Mouse (Mus musculus): ENCODE results near the gene Dcaf4. TPM values are rescaled to one million over a fixed set of nuclear protein-coding genes. Genes with fewer than 3 reads are reported as not detected.

Gene Dcaf4
- polyA plus RNA-seq, 1 experiment: 9.3 TPM

DNA sequence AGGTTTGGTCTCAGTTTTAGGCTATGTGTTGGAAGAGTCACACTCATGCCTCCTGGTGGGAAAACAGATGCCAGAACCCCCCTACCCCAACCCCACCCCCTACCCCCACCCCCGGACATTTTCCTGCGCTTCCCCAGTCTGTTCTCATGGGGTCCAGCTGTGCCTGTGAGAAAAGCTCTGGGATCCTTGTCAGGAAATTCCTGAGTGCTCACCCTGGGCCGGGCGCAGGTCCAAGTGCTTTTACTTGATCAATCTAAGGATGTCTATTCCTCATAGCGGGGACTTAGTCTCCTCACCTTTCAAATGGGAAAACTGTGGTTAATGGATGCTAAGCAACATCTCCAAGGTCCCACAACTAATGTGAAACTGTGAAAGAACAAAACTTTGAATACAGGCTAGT is 7.1 kb upstream of the Dcaf4 start:
- Histone ChIP-seq H3K4me3 (ENCODE audit: low read depth, low read length) (no peak overlapping the region), H3K36me3 (ENCODE audit: control insufficient read depth, insufficient read depth, low read length) (no peaks in the 10 kb centered on the region), H3K27ac (ENCODE audit: insufficient read depth, low read depth, low read length) (no peak overlapping the region), H3K4me1 (ENCODE audit: control insufficient read depth, insufficient read depth, insufficient read length, low read length) (peaks cover 10% of the 10 kb centered on the region; the same call in 1 of the 2 replicates), H3K27me3 (ENCODE audit: control insufficient read depth, insufficient read depth, low read length) (no peaks in the 10 kb centered on the region)
- TF ChIP-seq POLR2A (IDR thresholded peaks at IDR 0.05; ENCODE audit: low read depth, low read length) (no peak), CTCF (IDR thresholded peaks at IDR 0.05; ENCODE audit: extremely low read depth, insufficient read length, insufficient replicate concordance, low read depth, low read length) (no peak)
- 35% methylated on average over 5 of the region's 5 CpGs for WGBS

- no peaks in the 10 kb centered on the region for H3K36me3 ChIP-seq (ENCODE audit: control insufficient read depth, insufficient read depth, low read length)
- no peak overlapping the region for H3K27ac ChIP-seq (ENCODE audit: insufficient read depth, low read depth, low read length)
- peaks cover 10% of the 10 kb centered on the region; the same call in 1 of the 2 replicates for H3K4me1 ChIP-seq (ENCODE audit: control insufficient read depth, insufficient read depth, insufficient read length, low read length)
- no peaks in the 10 kb centered on the region for H3K27me3 ChIP-seq (ENCODE audit: control insufficient read depth, insufficient read depth, low read length)
- TF ChIP-seq POLR2A (IDR thresholded peaks at IDR 0.05; ENCODE audit: low read depth, low read length) (no peak), CTCF (IDR thresholded peaks at IDR 0.05; ENCODE audit: extremely low read depth, insufficient read length, insufficient replicate concordance, low read depth, low read length) (no peak)
- whole genome bisulfite sequencing: 61% methylated on average over 4 of the region's 4 CpGs
- H3K4me3 ChIP-seq (ENCODE audit: low read depth, low read length): no peak overlapping the region
Observed at GRCm38 (mm10) chr12:83514216-83514615, 6.0 kb upstream of the Dcaf4 start.

DNA sequence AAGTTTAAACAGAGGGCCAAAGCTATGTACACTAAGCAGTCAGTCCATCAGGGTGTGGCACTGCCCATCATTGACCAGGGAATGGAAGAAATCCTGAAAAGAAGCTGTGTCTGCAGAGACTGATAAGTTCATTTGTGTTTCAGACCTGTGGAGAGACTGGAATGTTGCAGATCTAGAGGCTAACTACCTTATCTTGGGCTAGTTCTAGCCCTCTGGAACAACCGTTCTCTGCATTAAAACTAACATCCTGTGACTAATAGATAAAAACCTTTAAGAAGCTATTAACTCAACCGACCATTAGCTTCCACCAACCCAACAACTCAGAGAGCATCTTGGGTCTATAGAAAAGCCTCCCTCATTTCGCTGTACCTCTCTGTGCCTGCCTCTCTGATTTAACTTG is 2.7 kb upstream of the Dcaf4 start:
- TF ChIP-seq CTCF (IDR thresholded peaks at IDR 0.05; ENCODE audit: extremely low read depth, insufficient read length, insufficient replicate concordance, low read depth, low read length) (no peak), POLR2A (IDR thresholded peaks at IDR 0.05; ENCODE audit: low read depth, low read length) (no peak)
- H3K27ac ChIP-seq (ENCODE audit: insufficient read depth, low read depth, low read length): no peak overlapping the region
- peaks cover 8% of the 10 kb centered on the region; the same call in 1 of the 2 replicates for H3K4me1 ChIP-seq (ENCODE audit: control insufficient read depth, insufficient read depth, insufficient read length, low read length)
- no peaks in the 10 kb centered on the region for H3K27me3 ChIP-seq (ENCODE audit: control insufficient read depth, insufficient read depth, low read length)
- H3K4me3 ChIP-seq (ENCODE audit: low read depth, low read length): no peak overlapping the region
- H3K36me3 ChIP-seq (ENCODE audit: control insufficient read depth, insufficient read depth, low read length): no peaks in the 10 kb centered on the region
- whole genome bisulfite sequencing: 79% methylated on average over 3 of the region's 3 CpGs

DNA sequence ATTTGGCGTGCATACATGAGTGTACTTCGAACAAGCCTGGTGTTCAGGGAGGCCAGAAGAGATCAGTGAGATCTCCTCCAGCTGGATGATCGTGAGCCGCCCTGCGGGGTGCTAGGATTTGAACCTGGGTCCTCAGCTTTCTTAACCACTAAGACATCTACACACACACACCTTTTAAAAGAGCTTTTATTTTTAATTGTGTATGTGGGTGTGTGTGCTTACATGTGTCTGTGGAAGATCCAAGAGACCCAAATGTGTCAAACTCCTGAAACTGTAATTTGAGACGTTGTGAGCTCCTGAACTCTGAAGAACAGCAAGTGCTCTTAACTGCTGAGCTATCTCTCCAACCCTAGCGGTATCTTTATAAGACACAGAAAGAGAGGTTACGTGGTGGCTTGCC is 817 bp downstream of the Dcaf4 start:
- Histone ChIP-seq H3K4me3 (ENCODE audit: low read depth, low read length) (peak overlapping the region; percentile 75; the same call in 1 of the 2 replicates), H3K27ac (ENCODE audit: insufficient read depth, low read depth, low read length) (no peak overlapping the region), H3K36me3 (ENCODE audit: control insufficient read depth, insufficient read depth, low read length) (no peaks in the 10 kb centered on the region), H3K27me3 (ENCODE audit: control insufficient read depth, insufficient read depth, low read length) (no peaks in the 10 kb centered on the region), H3K4me1 (ENCODE audit: control insufficient read depth, insufficient read depth, insufficient read length, low read length) (peaks cover 4% of the 10 kb centered on the region; the same call in 1 of the 2 replicates)
- WGBS: 39% methylated on average over 8 of the region's 8 CpGs
- TF ChIP-seq CTCF (IDR thresholded peaks at IDR 0.05; ENCODE audit: extremely low read depth, insufficient read length, insufficient replicate concordance, low read depth, low read length) (no peak), POLR2A (IDR thresholded peaks at IDR 0.05; ENCODE audit: low read depth, low read length) (no peak)

- H3K27ac ChIP-seq (ENCODE audit: insufficient read depth, low read depth, low read length): no peak overlapping the region
- no peaks in the 10 kb centered on the region for H3K36me3 ChIP-seq (ENCODE audit: control insufficient read depth, insufficient read depth, low read length)
- no peak for TF ChIP-seq POLR2A (IDR thresholded peaks at IDR 0.05; ENCODE audit: low read depth, low read length)
- H3K4me3 ChIP-seq (ENCODE audit: low read depth, low read length): no peak overlapping the region
- no peaks in the 10 kb centered on the region for H3K27me3 ChIP-seq (ENCODE audit: control insufficient read depth, insufficient read depth, low read length)
- peaks cover 2% of the 10 kb centered on the region; the same call in 1 of the 2 replicates for H3K4me1 ChIP-seq (ENCODE audit: control insufficient read depth, insufficient read depth, insufficient read length, low read length)
- 90% methylated on average over 6 of the region's 6 CpGs for WGBS
Observed at GRCm38 (mm10) chr12:83523056-83523455, 2.8 kb downstream of the Dcaf4 start.

DNA sequence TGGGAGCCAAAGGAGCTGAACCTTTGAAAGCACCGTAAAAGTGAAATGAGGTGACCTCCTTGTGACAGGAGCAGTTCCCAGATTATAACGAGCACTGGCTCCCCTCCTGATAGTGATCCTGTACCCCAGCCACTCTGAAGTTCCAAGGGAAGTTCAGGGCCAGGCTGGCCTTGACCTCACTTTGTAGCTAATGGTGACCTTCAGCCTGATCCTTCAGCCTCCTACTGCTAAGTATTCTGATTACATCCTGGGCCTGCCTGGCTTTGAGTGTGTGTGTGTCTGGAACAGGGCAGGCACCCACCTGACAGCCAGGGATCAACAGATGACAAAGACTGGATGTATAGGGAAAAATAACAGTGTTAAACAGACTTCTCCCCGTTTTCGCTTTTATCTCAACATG is 3.6 kb downstream of the Dcaf4 start:
- no peak for TF ChIP-seq CTCF (IDR thresholded peaks at IDR 0.05; ENCODE audit: extremely low read depth, insufficient read length, insufficient replicate concordance, low read depth, low read length)
- no peak for TF ChIP-seq POLR2A (IDR thresholded peaks at IDR 0.05; ENCODE audit: low read depth, low read length)
- 81% methylated on average over 4 of the region's 4 CpGs for WGBS
- Histone ChIP-seq H3K4me1 (ENCODE audit: control insufficient read depth, insufficient read depth, insufficient read length, low read length) (peaks cover 2% of the 10 kb centered on the region; the same call in 1 of the 2 replicates), H3K4me3 (ENCODE audit: low read depth, low read length) (no peak overlapping the region), H3K36me3 (ENCODE audit: control insufficient read depth, insufficient read depth, low read length) (no peaks in the 10 kb centered on the region), H3K27ac (ENCODE audit: insufficient read depth, low read depth, low read length) (no peak overlapping the region), H3K27me3 (ENCODE audit: control insufficient read depth, insufficient read depth, low read length) (no peaks in the 10 kb centered on the region)

- Histone ChIP-seq H3K27me3 (ENCODE audit: control insufficient read depth, insufficient read depth, low read length) (no peaks in the 10 kb centered on the region), H3K27ac (ENCODE audit: insufficient read depth, low read depth, low read length) (no peak overlapping the region), H3K36me3 (ENCODE audit: control insufficient read depth, insufficient read depth, low read length) (no peaks in the 10 kb centered on the region), H3K4me1 (ENCODE audit: control insufficient read depth, insufficient read depth, insufficient read length, low read length) (peaks cover 2% of the 10 kb centered on the region; the same call in 1 of the 2 replicates), H3K4me3 (ENCODE audit: low read depth, low read length) (no peak overlapping the region)
- WGBS: 78% methylated on average over 5 of the region's 5 CpGs
- TF ChIP-seq POLR2A (IDR thresholded peaks at IDR 0.05; ENCODE audit: low read depth, low read length) (no peak), CTCF (IDR thresholded peaks at IDR 0.05; ENCODE audit: extremely low read depth, insufficient read length, insufficient replicate concordance, low read depth, low read length) (no peak)
Observed at GRCm38 (mm10) chr12:83524329-83524728, 4.1 kb downstream of the Dcaf4 start.
